Mouse (Mus musculus): Measurements from ENCODE around the gene Nr1i2. TPM values are rescaled to one million over a fixed set of nuclear protein-coding genes. Genes with fewer than 3 reads are reported as not detected.

The Nr1i2 gene
- total and polyA plus RNA-seq, 3 experiments: not detected

GRCm38 (mm10) chr16:38302367-38302766 is 7.7 kb upstream of the Nr1i2 start:
- no peaks in the 10 kb centered on the region for H3K9me3 ChIP-seq (replicated peaks; ENCODE audit: low read length)

DNA sequence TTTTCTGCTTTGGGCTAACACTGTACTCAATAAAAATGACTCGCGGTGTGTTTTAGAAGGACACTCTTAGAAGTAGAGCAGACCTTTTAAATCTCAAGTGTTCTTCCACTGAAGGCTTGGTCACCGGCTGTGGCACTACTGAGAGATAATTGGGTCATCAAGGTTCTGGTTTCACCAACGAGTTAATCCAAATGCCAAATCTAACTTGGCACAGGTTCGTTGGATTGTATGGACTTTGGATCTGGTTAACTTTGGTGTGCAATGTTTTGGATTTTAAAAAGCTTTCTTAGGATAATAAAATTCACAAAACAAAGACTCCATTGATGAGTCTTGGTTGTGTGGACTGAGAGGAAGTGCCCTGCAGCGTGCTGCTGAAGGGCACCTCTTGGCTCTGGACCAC is 3.8 kb upstream of the Nr1i2 start:
- in situ Hi-C loops (cut with MboI; ENCODE audit: low pct_ligation_motif_present, low pct_unique_long_range_greater_than_20kb, low sequenced_read_pairs) (no loop called here), dilution Hi-C loops (cut with MboI; ENCODE audit: extremely low pct_ligation_motif_present, extremely low pct_unique_long_range_greater_than_20kb, low sequenced_read_pairs) (no loop called here)

More at GRCm38 (mm10) chr16:38302367-38302766, 7.7 kb upstream of the Nr1i2 start:
- TF ChIP-seq RCOR1 (conservative IDR thresholded peaks at IDR 0.05; ENCODE audit: low read depth, low read length): no peak
- 0 out of 2 replicates have a peak, but pooled peaks have one; percentile 13 for TF ChIP-seq EP300 (IDR thresholded peaks at IDR 0.05; ENCODE audit: low read length)
- TF ChIP-seq USF1 (IDR thresholded peaks at IDR 0.05; ENCODE audit: low read depth, low read length): no peak
- TF ChIP-seq JUN (IDR thresholded peaks at IDR 0.05; ENCODE audit: insufficient read depth, low read depth, low read length): peak; percentile 65
- peak; percentile 27; the same call in 1 of the 2 replicates for TF ChIP-seq IRF4 (IDR thresholded peaks at IDR 0.05; ENCODE audit: low read depth, low read length)
- TF ChIP-seq MYC (IDR thresholded peaks at IDR 0.05; ENCODE audit: low read depth, low read length): 0 out of 2 replicates have a peak, but pooled peaks have one; percentile 30
- TF ChIP-seq JUND (conservative IDR thresholded peaks at IDR 0.05; ENCODE audit: low read depth, low read length): peak; percentile 64; the same call in 1 of the 2 replicates
- TF ChIP-seq ETS1 (conservative IDR thresholded peaks at IDR 0.05; ENCODE audit: low read depth, low read length): peak; percentile 48; the same call in 1 of the 2 replicates
- dilution Hi-C loops (cut with MboI; ENCODE audit: extremely low pct_ligation_motif_present, extremely low pct_unique_long_range_greater_than_20kb, low sequenced_read_pairs) (no loop called here), in situ Hi-C loops (cut with MboI; ENCODE audit: low pct_ligation_motif_present, low pct_unique_long_range_greater_than_20kb, low sequenced_read_pairs) (no loop called here)
- no peaks in the 10 kb centered on the region for H3K27me3 ChIP-seq (replicated peaks)
- H3K9ac ChIP-seq (ENCODE audit: insufficient read depth, low read depth): no peak overlapping the region
- H3K4me1 ChIP-seq (ENCODE audit: control insufficient read depth in 1 of 2, insufficient read depth in 2 of 2): peaks cover 18 to 48% of the 10 kb centered on the region in 2 experiments
- no peaks in the 10 kb centered on the region for H3K79me2 ChIP-seq (replicated peaks; ENCODE audit: control insufficient read depth, extremely low read depth, insufficient read depth, poor library complexity, severe bottlenecking)
- H3K4me3 ChIP-seq (replicated peaks in 1 of 3; ENCODE audit: low read depth in 2 of 3, low read length in 2 of 3, poor library complexity in 1 of 3): no peak overlapping the region
- no peak overlapping the region for H3K4me2 ChIP-seq (ENCODE audit: insufficient read depth, low read depth, poor library complexity, severe bottlenecking)
- DNase-seq (ENCODE audit: extremely low read depth): peak; percentile 51
- H3K36me3 ChIP-seq (replicated peaks in 1 of 2; ENCODE audit: control insufficient read depth in 1 of 2, insufficient read depth in 1 of 2, low read length in 1 of 2): peaks cover 0 to 8% of the 10 kb centered on the region in 2 experiments
- H3K27ac ChIP-seq (ENCODE audit: insufficient read depth, low read depth): no peak overlapping the region

More for the DNA sequence above, 3.8 kb upstream of the Nr1i2 start:
- Histone ChIP-seq H3K36me3 (replicated peaks in 1 of 2; ENCODE audit: control insufficient read depth in 1 of 2, insufficient read depth in 1 of 2, low read length in 1 of 2) (peaks cover 0 to 9% of the 10 kb centered on the region in 2 experiments), H3K9ac (ENCODE audit: insufficient read depth, low read depth) (no peak overlapping the region), H3K27me3 (replicated peaks) (no peaks in the 10 kb centered on the region), H3K9me3 (replicated peaks; ENCODE audit: low read length) (no peaks in the 10 kb centered on the region), H3K27ac (ENCODE audit: insufficient read depth, low read depth) (no peak overlapping the region), H3K79me2 (replicated peaks; ENCODE audit: control insufficient read depth, extremely low read depth, insufficient read depth, poor library complexity, severe bottlenecking) (no peaks in the 10 kb centered on the region), H3K4me2 (ENCODE audit: insufficient read depth, low read depth, poor library complexity, severe bottlenecking) (no peak overlapping the region), H3K4me3 (replicated peaks in 1 of 3; ENCODE audit: low read depth in 2 of 3, low read length in 2 of 3, poor library complexity in 1 of 3) (no peak overlapping the region), H3K4me1 (ENCODE audit: control insufficient read depth in 1 of 2, insufficient read depth in 2 of 2) (peaks cover 8 to 12% of the 10 kb centered on the region in 2 experiments)
- TF ChIP-seq UBTF (IDR thresholded peaks at IDR 0.05; ENCODE audit: low read depth, low read length) (no peak), TBP (conservative IDR thresholded peaks at IDR 0.05; ENCODE audit: low read depth, low read length) (no peak), GABPA (IDR thresholded peaks at IDR 0.05; ENCODE audit: insufficient replicate concordance, low read depth, low read length) (no peak), MAX (IDR thresholded peaks at IDR 0.05; ENCODE audit: low read length) (no peak), IRF4 (IDR thresholded peaks at IDR 0.05; ENCODE audit: low read depth, low read length) (no peak), PAX5 (IDR thresholded peaks at IDR 0.05; ENCODE audit: low read length) (no peak), CTCF (conservative IDR thresholded peaks at IDR 0.05 in 1 of 2, IDR thresholded peaks at IDR 0.05 in 1 of 2; ENCODE audit: low read depth in 2 of 2, low read length in 2 of 2) (no peak), NRF1 (IDR thresholded peaks at IDR 0.05; ENCODE audit: low read depth, low read length) (no peak), CHD2 (IDR thresholded peaks at IDR 0.05; ENCODE audit: low read length) (no peak), JUND (conservative IDR thresholded peaks at IDR 0.05; ENCODE audit: low read depth, low read length) (no peak), ZKSCAN1 (IDR thresholded peaks at IDR 0.05; ENCODE audit: borderline replicate concordance, low read depth, low read length) (no peak), USF2 (conservative IDR thresholded peaks at IDR 0.05; ENCODE audit: low read depth, low read length) (no peak), ELF1 (IDR thresholded peaks at IDR 0.05; ENCODE audit: low read depth, low read length) (no peak), EP300 (IDR thresholded peaks at IDR 0.05; ENCODE audit: low read length) (no peak), MXI1 (IDR thresholded peaks at IDR 0.05; ENCODE audit: low read depth, low read length) (no peak), ZNF384 (IDR thresholded peaks at IDR 0.05; ENCODE audit: low read depth, low read length) (no peak)
- no peak for DNase-seq (ENCODE audit: extremely low read depth)

Measured in CH12.LX (cell line).